ENCODE assay signal across 8 mouse cellular contexts in genomic region chr13:23453926-23454325, GRCm38 (mm10). TPM values are rescaled to one million over a fixed set of nuclear protein-coding genes. Genes with fewer than 3 reads are reported as not detected.
DNase-seq lines count a peak whose midpoint lies in the region; ATAC-seq and TF ChIP-seq lines count a peak whose summit lies in the region.

No protein-coding gene starts in this region.

- TF ChIP-seq CTCF in brain, embryonic 14.5 days (IDR thresholded peaks at IDR 0.05; ENCODE audit: borderline replicate concordance, extremely low read depth, insufficient read depth, insufficient read length), result no peak

- under 1% methylated on average over 9 of the region's 9 CpGs for WGBS in kidney, embryonic 16.5 days
- 0% methylated on average over 9 of the region's 9 CpGs for WGBS in hindbrain, embryonic 14.5 days
- WGBS in midbrain, embryonic 13.5 days, result 1% methylated on average over 9 of the region's 9 CpGs

- TF ChIP-seq POLR2A in brain, embryonic 14.5 days (IDR thresholded peaks at IDR 0.05; ENCODE audit: borderline replicate concordance, extremely low read depth, insufficient read depth, insufficient read length, poor library complexity, severe bottlenecking), result no peak

- H3K27me3 ChIP-seq in kidney, embryonic 16.5 days (ENCODE audit: insufficient read depth, low read length), result peaks cover 5% of the 10 kb centered on the region; the same call in 1 of the 2 replicates
- 0 out of 2 replicates have a peak, but pooled peaks cover 4% of the 10 kb centered on the region for H3K27me3 ChIP-seq in hindbrain, embryonic 14.5 days (ENCODE audit: control insufficient read depth, insufficient read depth, low read length)
- peaks cover 11% of the 10 kb centered on the region; the same call in 1 of the 2 replicates for H3K27me3 ChIP-seq in midbrain, embryonic 13.5 days

- no peaks in the 10 kb centered on the region for H3K36me3 ChIP-seq in kidney, embryonic 16.5 days (ENCODE audit: insufficient read depth, low read length)
- no peaks in the 10 kb centered on the region for H3K36me3 ChIP-seq in hindbrain, embryonic 14.5 days (replicated peaks; ENCODE audit: control insufficient read depth, insufficient read depth)
- no peaks in the 10 kb centered on the region for H3K36me3 ChIP-seq in midbrain, embryonic 13.5 days

- ATAC-seq in kidney, embryonic 16.5 days (ENCODE audit: low FRiP score, low TSS enrichment), result no peak
- no peak for ATAC-seq in hindbrain, embryonic 14.5 days (ENCODE audit: low FRiP score)
- ATAC-seq in midbrain, embryonic 13.5 days, result no peak

- no peaks in the 10 kb centered on the region for H3K9me3 ChIP-seq in kidney, embryonic 16.5 days (ENCODE audit: low read length)
- no peaks in the 10 kb centered on the region for H3K9me3 ChIP-seq in hindbrain, embryonic 14.5 days (ENCODE audit: control insufficient read depth, low read length)
- H3K9me3 ChIP-seq in midbrain, embryonic 13.5 days, result no peaks in the 10 kb centered on the region

- H3K4me1 ChIP-seq in kidney, embryonic 16.5 days (ENCODE audit: insufficient read depth, low read length), result 0 out of 2 replicates have a peak, but pooled peaks cover 1% of the 10 kb centered on the region
- no peaks in the 10 kb centered on the region for H3K4me1 ChIP-seq in hindbrain, embryonic 14.5 days (replicated peaks; ENCODE audit: control insufficient read depth, insufficient read depth, low read length)
- peaks cover 4% of the 10 kb centered on the region; the same call in 1 of the 2 replicates for H3K4me1 ChIP-seq in midbrain, embryonic 13.5 days (replicated peaks)

- H3K27ac ChIP-seq in kidney, embryonic 16.5 days (ENCODE audit: low read length), result peak overlapping the region; percentile 89
- 0 out of 2 replicates have a peak overlapping the region, but pooled peaks have one; percentile 56 for H3K27ac ChIP-seq in hindbrain, embryonic 14.5 days
- H3K27ac ChIP-seq in midbrain, embryonic 13.5 days, result peak overlapping the region; percentile 65; the same call in 1 of the 2 replicates

- H3K4me3 ChIP-seq in kidney, embryonic 16.5 days (ENCODE audit: low read length), result peak overlapping the region; percentile 76
- H3K4me3 ChIP-seq in hindbrain, embryonic 14.5 days (replicated peaks; ENCODE audit: low read length), result peak overlapping the region; percentile 75
- H3K4me3 ChIP-seq in midbrain, embryonic 13.5 days (replicated peaks), result peak overlapping the region; percentile 58

- peak overlapping the region; percentile 71 for H3K9ac ChIP-seq in kidney, embryonic 16.5 days (replicated peaks; ENCODE audit: low read length)
- peak overlapping the region; percentile 60 for H3K9ac ChIP-seq in hindbrain, embryonic 14.5 days
- peak overlapping the region; percentile 55 for H3K9ac ChIP-seq in midbrain, embryonic 13.5 days (replicated peaks)

- peak overlapping the region; percentile 57 for H3K4me2 ChIP-seq in kidney, embryonic 16.5 days (replicated peaks; ENCODE audit: low read depth, low read length)
- H3K4me2 ChIP-seq in hindbrain, embryonic 14.5 days (replicated peaks), result peak overlapping the region; percentile 51
- peak overlapping the region; percentile 56 for H3K4me2 ChIP-seq in midbrain, embryonic 13.5 days (replicated peaks)

- DNase-seq in kidney, adult 9 months, result no peak
- peak; percentile 52 for DNase-seq in brain, embryonic 14.5 days (ENCODE audit: low read depth)
- peak; percentile 46 for DNase-seq in hindbrain, embryonic 14.5 days (ENCODE audit: low spot score)
- DNase-seq in adrenal gland, adult 2 months, result no peak
- no peak for DNase-seq in urinary bladder, adult 2 months (ENCODE audit: low spot score)
- no peak for DNase-seq in spleen, postnatal 36 days (ENCODE audit: low spot score in 2 of 2)

RNA-seq across cellular contexts. Expression of gene Btn1a1, which starts 11.8 kb away (rescaled TPM):
- 0.08 and 0.11 TPM in 2 replicates for polyA plus RNA-seq in kidney, embryonic 16.5 days (2015; fragmentation: Nextera tagmentation; extraction: Ambion mirVana)
- polyA plus RNA-seq in brain, embryonic 14.5 days (2012; rRNA removed), result 0.05 and 0.12 TPM in 2 replicates
- 0.05 TPM in 1 of 2 replicates, not detected in the other for polyA plus RNA-seq in hindbrain, embryonic 14.5 days (2014; fragmentation: Nextera tagmentation; extraction: Ambion mirVana)
- polyA plus RNA-seq in midbrain, embryonic 13.5 days (2015; fragmentation: Nextera tagmentation; extraction: Ambion mirVana), result 0.04 and 0.13 TPM in 2 replicates
- total RNA-seq in adrenal gland, adult 2 months (2021), result not detected
- polyA plus RNA-seq in adrenal gland, adult 2 months (2012; rRNA removed), result not detected in 2 replicates
- not detected in 2 replicates for polyA plus RNA-seq in urinary bladder, adult 2 months (2012; rRNA removed)

RNA-seq across cellular contexts. Expression of gene Abt1, which starts 30.3 kb away (rescaled TPM):
- polyA plus RNA-seq in kidney, embryonic 16.5 days (2015; fragmentation: Nextera tagmentation; extraction: Ambion mirVana), result 13.7 and 14.6 TPM in 2 replicates
- 7.2 and 8.3 TPM in 2 replicates for polyA plus RNA-seq in brain, embryonic 14.5 days (2012; rRNA removed)
- polyA plus RNA-seq in hindbrain, embryonic 14.5 days (2014; fragmentation: Nextera tagmentation; extraction: Ambion mirVana), result 8.5 and 8.9 TPM in 2 replicates
- 10.8 TPM in 2 replicates for polyA plus RNA-seq in midbrain, embryonic 13.5 days (2015; fragmentation: Nextera tagmentation; extraction: Ambion mirVana)
- 1 to 10 TPM; 7.0 to 8.5 TPM for total RNA-seq in adrenal gland, adult 2 months (2021)
- polyA plus RNA-seq in adrenal gland, adult 2 months (2012; rRNA removed), result 1.1 TPM in 2 replicates
- polyA plus RNA-seq in urinary bladder, adult 2 months (2012; rRNA removed), result 7.9 TPM in 2 replicates

RNA-seq across cellular contexts. Expression of gene Btn2a2, which starts 34.7 kb away (rescaled TPM):
- 0.50 and 0.54 TPM in 2 replicates for polyA plus RNA-seq in kidney, embryonic 16.5 days (2015; fragmentation: Nextera tagmentation; extraction: Ambion mirVana)
- 0.03 and 0.11 TPM in 2 replicates for polyA plus RNA-seq in brain, embryonic 14.5 days (2012; rRNA removed)
- polyA plus RNA-seq in hindbrain, embryonic 14.5 days (2014; fragmentation: Nextera tagmentation; extraction: Ambion mirVana), result 0.21 TPM in 1 of 2 replicates, not detected in the other
- 0.13 TPM in 2 replicates for polyA plus RNA-seq in midbrain, embryonic 13.5 days (2015; fragmentation: Nextera tagmentation; extraction: Ambion mirVana)
- total RNA-seq in adrenal gland, adult 2 months (2021), result not detected
- not detected in 2 replicates for polyA plus RNA-seq in adrenal gland, adult 2 months (2012; rRNA removed)
- 0.04 TPM in 1 of 2 replicates, not detected in the other for polyA plus RNA-seq in urinary bladder, adult 2 months (2012; rRNA removed)

Comparison
In these comparisons a context has a peak if more than half of its experiments do, and no peak if none do; other contexts are left out.
1. DNase-seq: peak in brain, embryonic 14.5 days (single experiment) and hindbrain, embryonic 14.5 days (single experiment); none in kidney, adult 9 months (single experiment), adrenal gland, adult 2 months (single experiment), urinary bladder, adult 2 months (single experiment) and spleen, postnatal 36 days (0 of 2).
2. Peak in every context shown above with its lines, with median percentiles within 50 percentile points of each other: H3K27ac ChIP-seq, H3K4me2 ChIP-seq, H3K4me3 ChIP-seq and H3K9ac ChIP-seq.